Mouse (Mus musculus) bone marrow, adult 2 months (tissue): ENCODE measurements around the gene Tchp.

ENCODE experiments used
- CTCF ChIP-seq: fragments of 200-500 bp; IDR thresholded peaks from 2 replicates; pipeline ENCODE4 v1.5.1; 2011; ENCODE audit warnings: low read length, control low read depth; ENCODE audit not compliant: control insufficient read depth, insufficient read depth
- POLR2A ChIP-seq: fragments of 200-500 bp; IDR thresholded peaks from 2 replicates; pipeline ENCODE4 v1.6.1; 2011; ENCODE audit warnings: low read depth, mild to moderate bottlenecking, control low read depth, low read length, borderline replicate concordance; ENCODE audit not compliant: control insufficient read depth

- no peak for TF ChIP-seq POLR2A
- no peak for TF ChIP-seq CTCF
Measured at GRCm38 (mm10) chr5:114737090-114737887, 29.7 kb downstream of the Tchp start.
